Mouse (Mus musculus) MEL-GATA-1-ER (cell line): ENCODE measurements around the gene Hecw2.

ENCODE experiments used
- DNase-seq: peaks from one replicate; pipeline ENCODE4 v3.0.0-alpha.2; 2012; ENCODE audit warnings: low read depth; ENCODE audit errors: extremely low read depth

Gene Hecw2

GRCm38 (mm10) chr1:53784291-53784720 is 410.7 kb downstream of the Hecw2 start:
- DNase-seq: peak; percentile 60

DNA sequence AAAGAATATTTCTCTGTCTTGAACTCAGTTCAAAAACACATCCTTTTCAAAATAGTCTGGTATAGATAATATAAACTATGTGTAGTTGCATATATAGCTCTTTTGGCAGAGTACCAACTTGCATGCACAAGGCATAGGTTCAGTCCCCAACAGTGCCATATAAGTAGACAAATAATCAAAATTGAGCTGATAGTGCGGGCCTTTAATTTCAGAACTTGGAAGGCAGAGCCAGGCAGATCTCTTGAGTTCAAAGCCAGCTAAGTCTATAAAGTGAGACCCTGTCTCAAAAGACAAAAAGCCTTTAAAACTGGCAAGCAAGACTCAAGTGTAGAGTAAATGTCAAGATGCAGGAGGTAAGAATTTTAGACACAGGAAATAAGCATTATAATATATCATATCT is 412.0 kb downstream of the Hecw2 start:
- DNase-seq: no peak

DNA sequence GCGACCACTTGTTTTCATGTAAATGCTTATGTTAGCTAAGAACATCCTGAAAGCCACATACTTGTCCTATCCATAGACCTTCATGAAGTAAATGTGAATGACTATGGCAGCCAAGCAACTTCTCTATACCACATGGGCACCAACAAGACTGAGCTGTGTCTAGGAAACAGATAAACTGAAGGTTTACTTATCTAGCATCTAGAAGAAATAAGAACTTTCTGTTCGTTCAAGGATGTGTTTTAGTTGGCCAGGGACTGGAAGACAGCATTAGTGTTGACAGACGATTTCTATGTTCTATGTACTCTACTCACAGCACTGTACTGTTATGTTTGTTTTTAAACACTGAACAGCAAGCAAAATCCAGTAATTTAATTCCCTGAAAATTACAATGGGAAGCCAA is 412.9 kb downstream of the Hecw2 start:
- no peak for DNase-seq

- no peak for DNase-seq
These were observed 413.7 kb downstream of the Hecw2 start for GRCm38 (mm10) chr1:53781311-53781710.

- no peak for DNase-seq
These were observed 418.6 kb downstream of the Hecw2 start for GRCm38 (mm10) chr1:53776176-53776905.

DNA sequence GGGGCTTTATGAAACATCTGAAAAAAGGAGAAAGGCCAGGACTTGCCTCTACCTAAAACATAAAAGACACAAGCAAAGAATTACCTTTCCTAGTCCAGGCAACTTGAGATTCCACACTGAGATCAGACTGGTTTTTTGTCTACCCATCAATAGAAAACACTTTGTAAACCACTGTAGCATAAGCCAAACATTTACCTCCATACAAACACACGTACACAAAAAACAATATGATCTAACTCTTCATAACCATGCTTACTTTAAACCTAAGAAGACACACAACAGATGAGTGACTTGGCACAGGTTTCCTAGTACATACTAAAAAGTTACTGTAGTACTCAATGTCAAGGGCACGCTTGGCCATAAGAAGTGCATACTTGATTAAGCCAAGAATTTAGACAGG is 419.4 kb downstream of the Hecw2 start:
- no peak for DNase-seq

- DNase-seq: no peak
These were observed 419.9 kb downstream of the Hecw2 start for GRCm38 (mm10) chr1:53775036-53775435.

GRCm38 (mm10) chr1:53774571-53774970 is 420.4 kb downstream of the Hecw2 start:
- DNase-seq: no peak

DNA sequence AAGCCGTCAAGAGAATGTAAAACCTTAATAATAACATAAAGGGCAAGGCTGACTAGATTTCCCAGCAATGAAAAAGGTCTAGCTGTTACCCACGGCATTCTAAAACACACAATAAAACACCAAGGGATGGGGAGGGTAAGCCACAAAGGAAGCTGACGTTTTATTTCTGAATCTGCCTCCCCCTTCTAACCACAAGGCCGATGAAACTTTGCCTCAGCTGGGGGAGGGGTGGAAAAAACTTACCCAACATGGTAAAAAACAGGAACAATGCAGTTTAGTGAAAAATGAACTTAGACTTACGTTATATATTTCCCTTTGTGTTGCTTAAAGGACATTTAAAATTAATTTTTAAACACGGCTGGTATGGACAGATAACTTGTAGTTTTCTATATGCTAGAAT is 421.0 kb downstream of the Hecw2 start:
- peak; percentile 88 for DNase-seq

DNA sequence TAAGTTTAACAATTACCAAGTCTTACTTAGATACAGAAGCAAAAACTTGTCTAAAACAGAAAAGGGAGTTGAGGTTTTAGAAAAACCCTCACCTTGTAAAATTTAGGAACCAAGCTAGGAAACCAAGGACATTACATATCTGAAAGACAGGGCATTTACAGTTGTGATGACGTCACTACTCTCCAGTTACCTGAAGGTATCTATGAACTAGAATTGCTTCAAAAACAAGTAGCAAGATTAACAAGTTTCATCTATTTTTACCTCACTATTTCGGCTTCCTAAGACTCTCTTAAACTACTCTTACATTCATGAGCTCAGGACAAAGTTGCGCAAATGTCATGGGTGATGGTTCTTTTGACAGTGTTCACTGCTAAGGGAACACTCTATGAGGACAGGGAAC is 422.0 kb downstream of the Hecw2 start:
- no peak for DNase-seq

- no peak for DNase-seq
These were observed 423.5 kb downstream of the Hecw2 start for GRCm38 (mm10) chr1:53771476-53771875.

- no peak for DNase-seq
These were observed 428.9 kb downstream of the Hecw2 start for GRCm38 (mm10) chr1:53766112-53766511.

- DNase-seq: no peak
These were observed 437.7 kb downstream of the Hecw2 start for GRCm38 (mm10) chr1:53757316-53757715.
